Mouse (Mus musculus) liver, postnatal 0 days (tissue): ENCODE results near the gene Tmem235.
"Not testable (repeated sequence)": the region's sequence is repeated elsewhere in the genome, so short reads cannot be mapped to it uniquely, and the experiment has no call there.

Experiments used
- CTCF ChIP-seq: sonication (generic); IDR thresholded peaks from 2 replicates; pipeline ENCODE4 v1.5.1; 2016; ENCODE audit warnings: antibody characterized with exemption, low read depth
- EP300 ChIP-seq: IDR thresholded peaks from 2 replicates; pipeline ENCODE4 v1.6.1; 2016; ENCODE audit warnings: antibody characterized with exemption, low read depth, mild to moderate bottlenecking

GRCm38 (mm10) chr11:117833509-117833908 lies 27.0 kb upstream of the Tmem235 start:
- not testable (repeated sequence) for TF ChIP-seq CTCF, EP300
